Mouse (Mus musculus): ENCODE measurements at regions not wholly inside any gene's neighbourhood (a gene's known extent, or its start where the extent isn't known, plus 50 kb on each side); places are given as distances from the start of the nearest gene placed in this dataset.

DNA sequence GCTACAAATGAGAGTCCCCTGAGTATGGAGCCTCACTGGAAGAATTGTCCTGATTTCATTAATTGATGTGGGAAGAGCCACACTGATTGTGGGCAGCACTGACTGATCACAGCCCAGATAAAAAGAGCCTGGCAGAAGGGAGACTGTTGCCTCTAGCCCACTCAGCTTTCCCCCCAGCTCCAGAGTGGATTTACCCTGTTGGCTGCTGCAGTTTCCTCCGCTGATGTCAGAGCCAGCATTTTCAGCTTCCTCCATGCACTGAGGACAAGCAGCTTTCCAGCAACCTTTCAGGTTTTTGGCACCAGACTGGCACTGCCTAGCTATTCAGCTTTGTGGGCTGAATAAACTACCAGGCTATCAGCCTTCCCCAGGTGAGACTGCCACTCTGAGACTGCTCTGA, 65.9 kb upstream of the Man1a2 start:
- peaks cover 6% of the 10 kb centered on the region for H3K27me3 ChIP-seq (ENCODE audit: control insufficient read depth, insufficient read depth, insufficient read length)
- H3ac ChIP-seq (ENCODE audit: control insufficient read depth, insufficient read length), result no peak overlapping the region
- no peaks in the 10 kb centered on the region for H3K36me3 ChIP-seq (ENCODE audit: control insufficient read depth, insufficient read depth)
- TF ChIP-seq MYOD1 (IDR thresholded peaks at IDR 0.05; ENCODE audit: control insufficient read depth in 1 of 3, insufficient read length in 2 of 3, low read depth in 2 of 3) (no peak), TCF3 (IDR thresholded peaks at IDR 0.05; ENCODE audit: insufficient read length, low read depth) (no peak), SRF (IDR thresholded peaks at IDR 0.05; ENCODE audit: control insufficient read depth, insufficient read length, low read depth) (no peak), POLR2AphosphoS2 (IDR thresholded peaks at IDR 0.05; ENCODE audit: insufficient read length, low read depth) (no peak), MYOG (IDR thresholded peaks at IDR 0.05; ENCODE audit: control insufficient read depth in 1 of 3, insufficient read depth in 1 of 3, insufficient read length in 2 of 3, low read depth in 2 of 3) (no peak), CEBPB (IDR thresholded peaks at IDR 0.05; ENCODE audit: insufficient read depth, poor library complexity, severe bottlenecking) (no peak)
- no peak overlapping the region for H3K4me3 ChIP-seq
- no peak overlapping the region for H3K4me2 ChIP-seq (ENCODE audit: low read depth)
- H3K79me2 ChIP-seq (ENCODE audit: control insufficient read depth, insufficient read depth), result no peaks in the 10 kb centered on the region

DNA sequence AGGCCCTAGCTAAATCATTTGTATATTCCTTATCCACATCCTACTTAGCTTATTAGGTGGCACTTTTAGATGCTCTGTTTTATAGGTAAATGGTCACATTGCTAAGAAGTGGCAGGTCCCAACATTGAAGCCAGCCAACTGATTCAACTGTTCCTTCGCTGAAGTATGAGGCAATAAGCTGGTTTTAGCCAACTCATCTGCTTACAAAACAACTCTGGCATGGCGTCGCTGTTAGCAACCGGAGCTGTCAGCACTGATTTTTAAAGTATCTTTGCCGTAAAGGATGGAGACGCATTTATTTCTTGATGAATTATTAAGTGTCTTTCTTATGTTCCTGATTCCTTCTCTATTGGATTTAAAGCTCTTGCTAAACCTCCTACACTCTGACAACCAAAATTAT, 63.4 kb upstream of the Man1a2 start:
- no peak overlapping the region for H3ac ChIP-seq (ENCODE audit: control insufficient read depth, insufficient read length)
- no peak for TF ChIP-seq TCF3 (IDR thresholded peaks at IDR 0.05; ENCODE audit: insufficient read length, low read depth)
- no peak for TF ChIP-seq USF1 (IDR thresholded peaks at IDR 0.05; ENCODE audit: low read depth)
- TF ChIP-seq REST (IDR thresholded peaks at IDR 0.05; ENCODE audit: insufficient read depth, insufficient read length), result no peak
- TF ChIP-seq CEBPB (IDR thresholded peaks at IDR 0.05; ENCODE audit: insufficient read depth, poor library complexity, severe bottlenecking), result no peak
- TF ChIP-seq E2F4 (IDR thresholded peaks at IDR 0.05; ENCODE audit: insufficient read depth), result no peak
- no peak for TF ChIP-seq POLR2A (IDR thresholded peaks at IDR 0.05; ENCODE audit: insufficient read length, low read depth)
- TF ChIP-seq POLR2AphosphoS2 (IDR thresholded peaks at IDR 0.05; ENCODE audit: insufficient read length, low read depth), result no peak
- no peak overlapping the region for H3K4me3 ChIP-seq
- H3K36me3 ChIP-seq (ENCODE audit: control insufficient read depth, insufficient read depth), result no peaks in the 10 kb centered on the region
- no peak overlapping the region for H3K4me2 ChIP-seq (ENCODE audit: low read depth)
- no peaks in the 10 kb centered on the region for H3K79me2 ChIP-seq (ENCODE audit: control insufficient read depth, insufficient read depth)
- peaks cover 6% of the 10 kb centered on the region for H3K27me3 ChIP-seq (ENCODE audit: control insufficient read depth, insufficient read depth, insufficient read length)

DNA sequence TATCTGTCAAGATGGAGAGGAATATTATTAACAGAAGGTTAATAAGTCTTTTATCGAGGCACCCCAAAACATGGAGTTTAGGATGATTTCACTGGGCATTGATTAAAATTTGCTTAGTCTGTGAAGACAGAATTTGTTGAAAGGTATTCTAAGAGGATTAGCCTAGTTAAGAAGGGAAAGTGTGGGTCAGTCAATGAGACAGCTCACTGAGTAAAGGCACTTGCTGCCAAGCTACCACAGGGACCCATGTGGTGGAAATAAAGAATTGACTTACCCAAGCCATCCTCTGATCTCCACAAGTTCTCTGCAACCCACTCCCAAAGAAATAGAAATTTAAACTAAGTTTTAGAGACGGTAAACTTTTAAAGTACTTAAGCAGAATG, 63.0 kb upstream of the Man1a2 start:
- H3K4me3 ChIP-seq, result no peak overlapping the region
- no peak overlapping the region for H3ac ChIP-seq (ENCODE audit: control insufficient read depth, insufficient read length)
- H3K27me3 ChIP-seq (ENCODE audit: control insufficient read depth, insufficient read depth, insufficient read length), result peaks cover 6% of the 10 kb centered on the region
- no peaks in the 10 kb centered on the region for H3K36me3 ChIP-seq (ENCODE audit: control insufficient read depth, insufficient read depth)
- no peaks in the 10 kb centered on the region for H3K79me2 ChIP-seq (ENCODE audit: control insufficient read depth, insufficient read depth)
- TF ChIP-seq POLR2A (IDR thresholded peaks at IDR 0.05; ENCODE audit: insufficient read length, low read depth) (no peak), USF1 (IDR thresholded peaks at IDR 0.05; ENCODE audit: low read depth) (no peak), MYOD1 (IDR thresholded peaks at IDR 0.05; ENCODE audit: control insufficient read depth in 1 of 3, insufficient read length in 2 of 3, low read depth in 2 of 3) (no peak), MAX (IDR thresholded peaks at IDR 0.05; ENCODE audit: low read depth) (no peak), TCF12 (IDR thresholded peaks at IDR 0.05; ENCODE audit: insufficient read depth, poor library complexity, severe bottlenecking) (no peak), E2F4 (IDR thresholded peaks at IDR 0.05; ENCODE audit: insufficient read depth) (no peak), TCF3 (IDR thresholded peaks at IDR 0.05; ENCODE audit: insufficient read length, low read depth) (no peak), MYOG (IDR thresholded peaks at IDR 0.05; ENCODE audit: control insufficient read depth in 1 of 3, insufficient read depth in 1 of 3, insufficient read length in 2 of 3, low read depth in 2 of 3) (no peak), POLR2AphosphoS2 (IDR thresholded peaks at IDR 0.05; ENCODE audit: insufficient read length, low read depth) (no peak)
- H3K4me2 ChIP-seq (ENCODE audit: low read depth), result no peak overlapping the region

DNA sequence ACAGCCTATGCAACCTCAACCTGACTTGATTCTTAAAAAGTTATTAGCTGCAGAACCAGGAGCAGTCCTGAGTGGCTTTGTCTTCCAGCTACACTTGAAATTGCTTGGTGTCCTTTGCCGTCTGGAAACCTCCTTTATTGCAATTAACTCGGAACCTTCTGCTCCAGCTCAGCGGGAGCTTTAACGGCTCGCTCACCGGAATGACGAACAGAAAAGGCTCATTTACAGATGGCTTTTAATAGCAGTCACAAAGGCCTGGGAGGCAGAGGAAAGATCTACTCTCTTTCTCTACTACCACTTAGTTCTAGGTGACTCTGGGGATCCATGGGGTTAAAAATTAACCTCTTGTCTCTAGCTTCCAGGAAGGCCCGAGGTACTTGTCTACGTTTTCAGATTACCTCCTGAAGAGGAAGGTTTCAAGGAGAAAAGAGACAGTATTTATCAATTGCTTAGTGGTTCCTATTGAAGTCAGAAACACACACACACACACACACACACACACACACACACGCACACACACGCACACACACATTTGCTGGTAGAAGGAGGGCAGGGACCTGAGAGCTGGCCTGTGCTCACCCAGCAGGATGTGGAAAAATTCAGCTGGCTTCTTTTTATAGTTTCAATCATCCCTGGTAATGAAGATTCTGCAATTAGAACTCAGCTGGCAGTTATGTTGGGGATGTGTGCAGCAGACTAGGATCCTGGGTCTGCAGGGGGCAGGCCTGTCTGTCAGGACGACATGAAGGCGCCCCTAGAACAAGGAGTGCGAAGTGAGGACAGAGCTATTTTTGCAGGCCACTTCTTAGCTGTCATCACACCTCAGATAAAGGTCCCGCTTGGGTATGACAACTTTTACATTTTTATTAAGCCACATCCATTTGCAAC, 62.4 kb upstream of the Man1a2 start:
- Histone ChIP-seq H3ac (ENCODE audit: control insufficient read depth, insufficient read length) (no peak overlapping the region), H3K27me3 (ENCODE audit: control insufficient read depth, insufficient read depth, insufficient read length) (peaks cover 6% of the 10 kb centered on the region), H3K79me2 (ENCODE audit: control insufficient read depth, insufficient read depth) (no peaks in the 10 kb centered on the region), H3K4me2 (ENCODE audit: low read depth) (no peak overlapping the region), H3K4me3 (no peak overlapping the region), H3K36me3 (ENCODE audit: control insufficient read depth, insufficient read depth) (no peaks in the 10 kb centered on the region)
- TF ChIP-seq TCF3 (IDR thresholded peaks at IDR 0.05; ENCODE audit: insufficient read length, low read depth) (no peak), REST (IDR thresholded peaks at IDR 0.05; ENCODE audit: insufficient read depth, insufficient read length) (no peak), MYOG (IDR thresholded peaks at IDR 0.05; ENCODE audit: control insufficient read depth in 1 of 3, insufficient read depth in 1 of 3, insufficient read length in 2 of 3, low read depth in 2 of 3) (no peak), CEBPB (IDR thresholded peaks at IDR 0.05; ENCODE audit: insufficient read depth, poor library complexity, severe bottlenecking) (no peak), E2F4 (IDR thresholded peaks at IDR 0.05; ENCODE audit: insufficient read depth) (no peak), TCF12 (IDR thresholded peaks at IDR 0.05; ENCODE audit: insufficient read depth, poor library complexity, severe bottlenecking) (no peak), POLR2A (IDR thresholded peaks at IDR 0.05; ENCODE audit: insufficient read length, low read depth) (no peak), MYOD1 (IDR thresholded peaks at IDR 0.05; ENCODE audit: control insufficient read depth in 1 of 3, insufficient read length in 2 of 3, low read depth in 2 of 3) (no peak), USF1 (IDR thresholded peaks at IDR 0.05; ENCODE audit: low read depth) (no peak), SRF (IDR thresholded peaks at IDR 0.05; ENCODE audit: control insufficient read depth, insufficient read length, low read depth) (no peak), POLR2AphosphoS2 (IDR thresholded peaks at IDR 0.05; ENCODE audit: insufficient read length, low read depth) (no peak), MAX (IDR thresholded peaks at IDR 0.05; ENCODE audit: low read depth) (no peak)

DNA sequence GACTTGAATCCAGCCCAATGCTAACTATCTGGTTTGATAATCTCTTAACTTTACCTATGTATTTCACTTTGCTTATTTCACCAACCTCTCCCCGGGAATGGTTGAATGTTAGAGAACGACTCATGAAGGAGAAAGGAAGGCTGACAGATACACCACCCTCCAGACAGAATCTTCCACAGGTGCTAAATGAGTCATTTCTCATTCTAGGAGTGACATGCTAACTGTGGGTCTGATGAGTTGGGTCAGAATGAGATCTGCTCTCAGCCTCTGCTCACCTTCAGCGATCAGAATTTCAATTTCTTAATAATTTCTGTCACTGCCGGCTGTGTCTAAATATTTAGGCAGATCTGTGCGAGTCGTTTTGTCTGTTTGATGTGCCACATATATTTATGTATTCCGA, 52.4 kb upstream of the Man1a2 start:
- H3K36me3 ChIP-seq (ENCODE audit: control insufficient read depth, insufficient read depth), result no peaks in the 10 kb centered on the region
- peaks cover 26% of the 10 kb centered on the region for H3K27me3 ChIP-seq (ENCODE audit: control insufficient read depth, insufficient read depth, insufficient read length)
- no peak overlapping the region for H3K4me2 ChIP-seq (ENCODE audit: low read depth)
- H3ac ChIP-seq (ENCODE audit: control insufficient read depth, insufficient read length), result no peak overlapping the region
- TF ChIP-seq POLR2AphosphoS2 (IDR thresholded peaks at IDR 0.05; ENCODE audit: insufficient read length, low read depth), result no peak
- TF ChIP-seq USF1 (IDR thresholded peaks at IDR 0.05; ENCODE audit: low read depth), result no peak
- no peak for TF ChIP-seq SRF (IDR thresholded peaks at IDR 0.05; ENCODE audit: control insufficient read depth, insufficient read length, low read depth)
- no peak for TF ChIP-seq TCF12 (IDR thresholded peaks at IDR 0.05; ENCODE audit: insufficient read depth, poor library complexity, severe bottlenecking)
- TF ChIP-seq TCF3 (IDR thresholded peaks at IDR 0.05; ENCODE audit: insufficient read length, low read depth), result no peak
- TF ChIP-seq MYOD1 (IDR thresholded peaks at IDR 0.05; ENCODE audit: control insufficient read depth in 1 of 3, insufficient read length in 2 of 3, low read depth in 2 of 3), result no peak
- TF ChIP-seq REST (IDR thresholded peaks at IDR 0.05; ENCODE audit: insufficient read depth, insufficient read length), result no peak
- no peak for TF ChIP-seq E2F4 (IDR thresholded peaks at IDR 0.05; ENCODE audit: insufficient read depth)
- TF ChIP-seq POLR2A (IDR thresholded peaks at IDR 0.05; ENCODE audit: insufficient read length, low read depth), result no peak
- no peak for TF ChIP-seq MYOG (IDR thresholded peaks at IDR 0.05; ENCODE audit: control insufficient read depth in 1 of 3, insufficient read depth in 1 of 3, insufficient read length in 2 of 3, low read depth in 2 of 3)
- no peak for TF ChIP-seq CEBPB (IDR thresholded peaks at IDR 0.05; ENCODE audit: insufficient read depth, poor library complexity, severe bottlenecking)
- no peak for TF ChIP-seq MAX (IDR thresholded peaks at IDR 0.05; ENCODE audit: low read depth)
- no peaks in the 10 kb centered on the region for H3K79me2 ChIP-seq (ENCODE audit: control insufficient read depth, insufficient read depth)
- H3K4me3 ChIP-seq, result no peak overlapping the region
